Mouse (Mus musculus) colon, adult 2 months (tissue): ENCODE results near the gene Cdk1. TPM values are rescaled to one million over a fixed set of nuclear protein-coding genes. Genes with fewer than 3 reads are reported as not detected.

Experiments
- polyA plus RNA-seq: library from polyadenylated mRNA; depleted of rRNA; stranded (reverse); fragments of >200 nt; gene quantifications from 2 replicates; pipeline ENCODE4 v1.2.3, GENCODE M21; 2012; rRNA removed

Gene Cdk1
- polyA plus RNA-seq, result 21.4 and 23.7 TPM in 2 replicates

GRCm38 (mm10) chr10:69352212-69353085 lies at the start of gene Cdk1:
Gene Cdk1 (minus strand): TSS chr10:69352938.

GRCm38 (mm10) chr10:69398763-69399590 lies 46.2 kb upstream of the Cdk1 start, which contains the start of gene Ank3:
Gene Ank3 (plus strand): TSS chr10:69398773.

Other genes with a start within 250 kb of the Cdk1 start
- 8.8 and 10.2 TPM in 2 replicates for gene Rhobtb1, start 201.5 kb downstream of the Cdk1 start, polyA plus RNA-seq
- 0.31 and 0.32 TPM in 2 replicates for gene A930033H14Rik, start 139.8 kb downstream of the Cdk1 start, polyA plus RNA-seq
- 11.5 and 13.5 TPM in 2 replicates for gene Ank3, start 45.8 kb upstream of the Cdk1 start, polyA plus RNA-seq